Mouse (Mus musculus): Measurements from ENCODE around the gene Mark4. TPM values are rescaled to one million over a fixed set of nuclear protein-coding genes. Genes with fewer than 3 reads are reported as not detected.

The Mark4 gene
- polyA plus RNA-seq, 1 experiment: 14.6 TPM

- H3K27me3 ChIP-seq (ENCODE audit: control insufficient read depth, insufficient read depth, low read length): no peaks in the 10 kb centered on the region
- DNase-seq (ENCODE audit: low read depth in 1 of 2, low spot score in 2 of 2): no peak
- peaks cover 2% of the 10 kb centered on the region; the same call in 1 of the 2 replicates for H3K4me1 ChIP-seq (ENCODE audit: control insufficient read depth, insufficient read depth, insufficient read length)
- no peaks in the 10 kb centered on the region for H3K36me3 ChIP-seq (ENCODE audit: control insufficient read depth, insufficient read depth, low read length)
- WGBS: 58% methylated on average over 6 of the region's 6 CpGs
- no peak overlapping the region for H3K27ac ChIP-seq (ENCODE audit: insufficient read depth, low read length)
- no peak overlapping the region for H3K4me3 ChIP-seq (ENCODE audit: extremely low read depth, insufficient read depth, insufficient read length)
- TF ChIP-seq POLR2A (IDR thresholded peaks at IDR 0.05; ENCODE audit: low read depth, low read length) (no peak), CTCF (IDR thresholded peaks at IDR 0.05; ENCODE audit: extremely low read depth, insufficient read depth, insufficient read length, insufficient replicate concordance) (no peak)
Measured at GRCm38 (mm10) chr7:19409753-19410152, 48.9 kb downstream of the Mark4 start.

DNA sequence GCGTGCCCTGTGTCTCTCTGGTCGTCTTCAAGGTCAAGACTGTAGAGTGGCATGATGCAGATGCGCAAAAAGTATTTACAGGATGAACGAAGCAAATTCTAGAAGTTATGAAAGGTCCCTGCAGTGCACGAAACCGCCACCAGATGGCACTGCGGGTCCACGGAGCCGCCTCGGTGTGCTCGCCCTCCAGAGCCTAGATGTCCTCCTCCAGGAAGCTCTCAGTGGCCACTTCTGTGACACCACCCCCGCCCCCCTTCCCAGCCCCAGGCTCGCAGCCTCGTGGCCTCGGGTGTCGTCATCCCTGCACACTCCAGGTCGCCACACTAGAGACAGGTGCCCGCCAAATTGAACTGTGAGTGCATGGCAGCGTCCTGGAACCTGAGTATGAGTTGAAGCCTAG is 53.2 kb downstream of the Mark4 start:
- H3K4me3 ChIP-seq (ENCODE audit: extremely low read depth, insufficient read depth, insufficient read length): no peak overlapping the region
- peaks cover 13% of the 10 kb centered on the region for H3K4me1 ChIP-seq (ENCODE audit: control insufficient read depth, insufficient read depth, insufficient read length)
- H3K27ac ChIP-seq (ENCODE audit: insufficient read depth, low read length): no peak overlapping the region
- peak; percentile 57 to 75 for DNase-seq (ENCODE audit: low read depth in 1 of 2, low spot score in 2 of 2)
- no peaks in the 10 kb centered on the region for H3K36me3 ChIP-seq (ENCODE audit: control insufficient read depth, insufficient read depth, low read length)
- 2% methylated on average over 19 of the region's 19 CpGs for WGBS
- TF ChIP-seq POLR2A (IDR thresholded peaks at IDR 0.05; ENCODE audit: low read depth, low read length) (no peak), CTCF (IDR thresholded peaks at IDR 0.05; ENCODE audit: extremely low read depth, insufficient read depth, insufficient read length, insufficient replicate concordance) (peak; percentile 100)
- H3K27me3 ChIP-seq (ENCODE audit: control insufficient read depth, insufficient read depth, low read length): peaks cover 6% of the 10 kb centered on the region

GRCm38 (mm10) chr7:19404476-19404875 is 54.1 kb downstream of the Mark4 start, which contains the start of gene Ckm:
Gene Ckm, plus strand, starts transcription at chr7:19404776.
- no peak for TF ChIP-seq CTCF (IDR thresholded peaks at IDR 0.05; ENCODE audit: extremely low read depth, insufficient read depth, insufficient read length, insufficient replicate concordance)
- TF ChIP-seq POLR2A (IDR thresholded peaks at IDR 0.05; ENCODE audit: low read depth, low read length): no peak
- WGBS: 53% methylated on average over 7 of the region's 7 CpGs
- no peaks in the 10 kb centered on the region for H3K36me3 ChIP-seq (ENCODE audit: control insufficient read depth, insufficient read depth, low read length)
- peaks cover 16% of the 10 kb centered on the region for H3K4me1 ChIP-seq (ENCODE audit: control insufficient read depth, insufficient read depth, insufficient read length)
- no peak for DNase-seq (ENCODE audit: low read depth in 1 of 2, low spot score in 2 of 2)
- H3K27me3 ChIP-seq (ENCODE audit: control insufficient read depth, insufficient read depth, low read length): peaks cover 8% of the 10 kb centered on the region
- no peak within 1 kb of the TSS for H3K27ac ChIP-seq (ENCODE audit: insufficient read depth, low read length)
- H3K4me3 ChIP-seq (ENCODE audit: extremely low read depth, insufficient read depth, insufficient read length): peak within 1 kb of the TSS; percentile 53; the same call in 1 of the 2 replicates

DNA sequence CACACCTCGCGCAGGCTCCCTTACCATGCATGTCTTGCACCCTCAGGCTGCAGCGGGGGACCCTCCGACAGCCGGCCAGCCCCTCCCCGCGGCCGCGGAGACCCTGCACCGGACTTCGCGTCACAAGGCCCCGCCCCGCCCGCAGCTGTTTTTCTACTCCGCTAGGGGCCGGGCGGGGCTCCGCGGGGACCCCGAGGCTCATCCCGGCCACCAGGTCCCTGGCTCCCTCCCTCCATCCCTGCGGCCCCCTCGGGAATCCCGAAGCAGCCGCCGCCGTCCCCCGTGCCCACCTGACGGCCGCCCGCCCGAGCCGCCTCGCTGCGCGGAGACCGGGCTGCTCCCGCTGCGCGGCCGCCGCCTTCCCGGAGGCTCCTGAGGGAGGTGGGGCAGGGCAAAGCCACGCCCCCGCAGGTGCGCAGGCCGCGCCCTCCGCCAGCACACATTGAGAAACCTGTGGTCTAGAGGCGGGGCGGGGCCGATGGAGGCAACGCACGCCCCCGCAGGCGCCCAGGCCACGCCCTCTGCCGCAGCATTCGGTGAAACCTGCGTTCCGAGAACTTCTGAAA is 54.8 kb downstream of the Mark4 start, which contains the start of gene Klc3:
TSS of gene Klc3 (minus strand) at position 374 of the 566 bp plus-strand sequence.
- no peaks in the 10 kb centered on the region for H3K36me3 ChIP-seq (ENCODE audit: control insufficient read depth, insufficient read depth, low read length)
- H3K4me3 ChIP-seq (ENCODE audit: extremely low read depth, insufficient read depth, insufficient read length): peak within 1 kb of the TSS; percentile 53; the same call in 1 of the 2 replicates
- peaks cover 16% of the 10 kb centered on the region for H3K4me1 ChIP-seq (ENCODE audit: control insufficient read depth, insufficient read depth, insufficient read length)
- TF ChIP-seq POLR2A (IDR thresholded peaks at IDR 0.05; ENCODE audit: low read depth, low read length) (no peak), CTCF (IDR thresholded peaks at IDR 0.05; ENCODE audit: extremely low read depth, insufficient read depth, insufficient read length, insufficient replicate concordance) (no peak)
- peak; percentile 47 to 81 for DNase-seq (ENCODE audit: low read depth in 1 of 2, low spot score in 2 of 2)
- H3K27me3 ChIP-seq (ENCODE audit: control insufficient read depth, insufficient read depth, low read length): peaks cover 8% of the 10 kb centered on the region
- no peak within 1 kb of the TSS for H3K27ac ChIP-seq (ENCODE audit: insufficient read depth, low read length)
- WGBS: 1% methylated on average over 62 of the region's 62 CpGs

GRCm38 (mm10) chr7:19402535-19403112 is 56.0 kb downstream of the Mark4 start:
- TF ChIP-seq CTCF (IDR thresholded peaks at IDR 0.05; ENCODE audit: extremely low read depth, insufficient read depth, insufficient read length, insufficient replicate concordance) (no peak), POLR2A (IDR thresholded peaks at IDR 0.05; ENCODE audit: low read depth, low read length) (no peak)
- Histone ChIP-seq H3K27ac (ENCODE audit: insufficient read depth, low read length) (no peak overlapping the region), H3K4me1 (ENCODE audit: control insufficient read depth, insufficient read depth, insufficient read length) (peaks cover 16% of the 10 kb centered on the region), H3K4me3 (ENCODE audit: extremely low read depth, insufficient read depth, insufficient read length) (no peak overlapping the region), H3K36me3 (ENCODE audit: control insufficient read depth, insufficient read depth, low read length) (no peaks in the 10 kb centered on the region), H3K27me3 (ENCODE audit: control insufficient read depth, insufficient read depth, low read length) (peaks cover 8% of the 10 kb centered on the region)
- DNase-seq (ENCODE audit: low read depth in 1 of 2, low spot score in 2 of 2): no peak
- 88% methylated on average over 9 of the region's 9 CpGs for WGBS

GRCm38 (mm10) chr7:19400946-19401345 is 57.7 kb downstream of the Mark4 start:
- H3K4me1 ChIP-seq (ENCODE audit: control insufficient read depth, insufficient read depth, insufficient read length): peaks cover 16% of the 10 kb centered on the region
- no peak for DNase-seq (ENCODE audit: low read depth in 1 of 2, low spot score in 2 of 2)
- no peaks in the 10 kb centered on the region for H3K36me3 ChIP-seq (ENCODE audit: control insufficient read depth, insufficient read depth, low read length)
- H3K27me3 ChIP-seq (ENCODE audit: control insufficient read depth, insufficient read depth, low read length): peaks cover 8% of the 10 kb centered on the region
- 85% methylated on average over 4 of the region's 4 CpGs for WGBS
- no peak overlapping the region for H3K27ac ChIP-seq (ENCODE audit: insufficient read depth, low read length)
- no peak overlapping the region for H3K4me3 ChIP-seq (ENCODE audit: extremely low read depth, insufficient read depth, insufficient read length)
- TF ChIP-seq CTCF (IDR thresholded peaks at IDR 0.05; ENCODE audit: extremely low read depth, insufficient read depth, insufficient read length, insufficient replicate concordance): no peak
- no peak for TF ChIP-seq POLR2A (IDR thresholded peaks at IDR 0.05; ENCODE audit: low read depth, low read length)

Data from spleen, adult 2 months (tissue).